Comparison of ENCODE assay signal across 8 mouse cellular contexts in the genomic region with DNA sequence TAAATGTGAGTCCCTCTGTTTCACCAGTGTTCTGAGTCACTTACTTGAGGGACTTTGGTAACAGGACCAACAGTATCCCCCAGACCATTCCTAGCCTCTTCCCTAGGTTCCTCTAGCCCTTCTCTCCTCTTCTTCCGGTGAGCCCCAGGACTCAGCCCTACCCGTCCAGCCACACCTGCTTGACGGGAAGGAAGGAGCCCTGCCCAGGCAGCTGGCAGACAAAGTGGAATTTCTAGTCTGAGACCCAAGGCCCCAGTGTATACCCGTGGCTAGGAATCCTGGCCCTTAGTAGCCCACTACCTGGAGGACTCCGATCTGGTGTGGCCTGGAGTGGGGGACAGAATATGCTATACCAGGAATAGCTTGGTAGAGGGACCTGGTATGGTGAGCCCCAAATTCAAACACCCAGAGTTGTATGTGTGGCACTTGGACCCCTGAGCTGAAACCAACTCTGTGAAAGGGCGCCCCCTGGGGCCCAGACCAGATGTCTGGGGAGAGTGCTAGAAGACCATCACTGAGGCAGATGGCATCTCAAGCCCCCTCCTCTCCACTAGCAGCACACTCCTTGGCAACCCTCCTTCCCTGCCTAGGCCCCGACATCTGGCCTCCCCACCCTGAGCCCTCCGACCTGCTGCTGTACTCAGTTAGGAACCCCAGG. TPM values are rescaled to one million over a fixed set of nuclear protein-coding genes. Genes with fewer than 3 reads are reported as not detected.
DNase-seq lines count a peak whose midpoint lies in the region; ATAC-seq and TF ChIP-seq lines count a peak whose summit lies in the region.

No protein-coding gene starts in this region.

- H3K4me3 ChIP-seq in liver, postnatal 0 days (ENCODE audit: low read depth, low read length), result no peak overlapping the region
- H3K4me3 ChIP-seq in stomach, postnatal 0 days (ENCODE audit: low read depth, low read length), result no peak overlapping the region

- no peak overlapping the region for H3K4me2 ChIP-seq in liver, postnatal 0 days (ENCODE audit: low read depth, low read length)
- H3K4me2 ChIP-seq in stomach, postnatal 0 days (replicated peaks; ENCODE audit: low read depth), result no peak overlapping the region

- DNase-seq in embryo, embryonic 11 days, result peak; percentile 27
- DNase-seq in embryo, embryonic 9.5 days (ENCODE audit: extremely low spot score), result no peak
- peak; percentile 33 for DNase-seq in spleen, adult 12 weeks (ENCODE audit: low spot score)
- no peak for DNase-seq in spleen, postnatal 14 days (ENCODE audit: low spot score in 2 of 2)
- peak; percentile 61 for DNase-seq in liver, postnatal 0 days
- DNase-seq in stomach, postnatal 0 days (ENCODE audit: low spot score), result peak; percentile 78
- no peak for DNase-seq in left cerebral cortex, adult 8-10 months (ENCODE audit: low spot score in 2 of 2)
- DNase-seq in gastrocnemius, postnatal 14 days, result no peak

- ATAC-seq in liver, postnatal 0 days, result 0 out of 2 replicates have a peak, but pooled peaks have one; percentile 23
- peak; percentile 63 for ATAC-seq in stomach, postnatal 0 days (ENCODE audit: low FRiP score, low TSS enrichment)

- no peak for TF ChIP-seq EP300 in liver, postnatal 0 days (IDR thresholded peaks at IDR 0.05; ENCODE audit: low read depth)
- peak; percentile 24 for TF ChIP-seq EP300 in stomach, postnatal 0 days (optimal IDR thresholded peaks at IDR 0.05)

- H3K27me3 ChIP-seq in liver, postnatal 0 days (ENCODE audit: insufficient read depth, low read length), result no peaks in the 10 kb centered on the region
- no peaks in the 10 kb centered on the region for H3K27me3 ChIP-seq in stomach, postnatal 0 days (ENCODE audit: control insufficient read depth, insufficient read depth, low read length)

- H3K36me3 ChIP-seq in liver, postnatal 0 days (replicated peaks; ENCODE audit: insufficient read depth, low read length), result no peaks in the 10 kb centered on the region
- no peaks in the 10 kb centered on the region for H3K36me3 ChIP-seq in stomach, postnatal 0 days (ENCODE audit: control insufficient read depth, insufficient read depth, low read length)

- no peaks in the 10 kb centered on the region for H3K9me3 ChIP-seq in liver, postnatal 0 days (ENCODE audit: low read length)
- H3K9me3 ChIP-seq in stomach, postnatal 0 days (ENCODE audit: control insufficient read depth, low read length), result no peaks in the 10 kb centered on the region

- no peak overlapping the region for H3K27ac ChIP-seq in liver, postnatal 0 days (ENCODE audit: low read depth)
- H3K27ac ChIP-seq in stomach, postnatal 0 days (replicated peaks), result peak overlapping the region; percentile 73

- H3K4me1 ChIP-seq in liver, postnatal 0 days (ENCODE audit: insufficient read depth), result no peaks in the 10 kb centered on the region; the same call in 1 of the 2 replicates
- no peaks in the 10 kb centered on the region for H3K4me1 ChIP-seq in stomach, postnatal 0 days (replicated peaks; ENCODE audit: control insufficient read depth, insufficient read depth)

- peak; percentile 70 for TF ChIP-seq CTCF in liver, postnatal 0 days (IDR thresholded peaks at IDR 0.05; ENCODE audit: low read depth)
- peak; percentile 52 for TF ChIP-seq CTCF in stomach, postnatal 0 days (IDR thresholded peaks at IDR 0.05; ENCODE audit: low read depth)

- H3K9ac ChIP-seq in liver, postnatal 0 days (replicated peaks), result no peak overlapping the region
- no peak overlapping the region for H3K9ac ChIP-seq in stomach, postnatal 0 days (ENCODE audit: low read length)

- WGBS in liver, postnatal 0 days (ENCODE audit: insufficient replicate concordance), result 75% methylated on average over 8 of the region's 8 CpGs
- WGBS in stomach, postnatal 0 days, result 56% methylated on average over 8 of the region's 8 CpGs

- intact Hi-C loops in gastrocnemius, postnatal 14 days (cut with DNase I; ENCODE audit: low total_unique reads), result no loop called here

RNA-seq across cellular contexts. Expression of a gene that starts 13.8 kb away (rescaled TPM):
- 5.0 and 5.4 TPM in 2 replicates for polyA plus RNA-seq in liver, postnatal 0 days (2015; fragmentation: Nextera tagmentation; extraction: Ambion mirVana)
- 29.7 and 30.2 TPM in 2 replicates for polyA plus RNA-seq in stomach, postnatal 0 days (2015; fragmentation: Nextera tagmentation; extraction: Ambion mirVana)
- 1 to 10 TPM; 3.8 to 5.8 (median 4.5) TPM for total RNA-seq in left cerebral cortex, adult 8-10 months (2022)
- under 1 TPM; 0.25 to 0.44 TPM for total RNA-seq in gastrocnemius, postnatal 14 days (2021)

Comparison
In these comparisons a context has a peak if more than half of its experiments do, and no peak if none do; other contexts are left out.
1. DNase-seq: peak in embryo, embryonic 11 days (single experiment), spleen, adult 12 weeks (single experiment), liver, postnatal 0 days (single experiment) and stomach, postnatal 0 days (single experiment); none in embryo, embryonic 9.5 days (single experiment), spleen, postnatal 14 days (0 of 2), left cerebral cortex, adult 8-10 months (0 of 2) and gastrocnemius, postnatal 14 days (single experiment).